Mouse (Mus musculus): ENCODE measurements at regions not wholly inside any gene's neighbourhood (a gene's known extent, or its start where the extent isn't known, plus 50 kb on each side); places are given as distances from the start of the nearest gene placed in this dataset.

DNA sequence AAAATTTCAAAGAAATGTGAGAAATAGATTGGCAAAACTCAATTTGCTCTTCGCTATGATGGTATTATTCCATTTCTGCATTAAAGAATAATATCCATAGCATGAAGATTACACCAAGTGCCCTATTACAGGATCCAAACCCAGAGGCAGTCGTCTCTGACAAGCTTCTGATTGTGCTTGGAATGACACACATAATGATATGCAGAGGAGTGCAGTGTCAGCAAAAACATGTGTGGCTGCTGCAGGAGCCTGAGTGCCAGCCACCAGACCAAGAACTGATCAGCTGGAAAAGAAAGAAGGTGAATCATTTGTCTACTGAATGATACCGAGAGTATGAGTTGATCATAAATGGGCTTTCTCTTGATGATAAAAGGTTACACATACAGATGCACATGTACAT, 137.3 kb downstream of the Il15 start:
- no peak for DNase-seq (ENCODE audit: low spot score)

DNA sequence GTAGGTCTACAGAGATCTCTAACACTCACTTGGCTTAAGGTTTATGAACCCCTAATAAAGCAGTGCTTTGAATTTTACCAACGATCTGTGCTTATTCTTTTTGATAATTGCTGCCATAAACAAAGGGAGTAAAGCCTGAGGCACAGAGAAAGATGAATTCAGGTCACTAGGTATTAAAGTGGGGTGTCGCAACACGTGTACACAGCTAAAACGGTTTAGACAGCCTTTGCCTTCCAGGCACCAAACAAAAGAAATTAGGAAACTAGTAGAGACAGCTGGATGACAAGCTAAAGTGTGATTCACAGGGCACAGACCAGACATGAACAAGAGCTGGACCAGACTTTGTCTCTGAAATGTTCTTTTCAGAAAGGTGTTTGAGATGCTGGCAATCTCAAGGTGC, 140.8 kb downstream of the Il15 start:
- DNase-seq (ENCODE audit: low spot score) = peak; percentile 11

DNA sequence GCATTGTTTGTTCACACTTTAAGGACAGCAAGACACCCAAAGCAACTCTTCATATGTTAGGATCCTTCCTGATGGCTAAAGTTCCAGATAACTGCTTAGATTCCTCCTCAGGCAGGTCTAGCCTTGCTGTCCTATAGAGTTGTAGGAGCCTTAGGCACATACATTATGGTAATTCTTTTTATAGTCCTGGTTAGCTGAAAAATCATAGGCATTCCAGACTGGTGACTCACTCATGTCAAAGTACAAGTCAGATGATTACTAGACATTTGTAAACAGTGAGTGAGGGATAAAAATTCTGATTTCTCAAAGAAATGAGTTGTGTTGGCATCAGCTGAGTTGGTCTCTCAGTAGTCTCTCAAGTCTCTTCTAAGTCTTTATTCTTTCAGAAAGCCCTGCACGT, 142.4 kb downstream of the Il15 start:
- DNase-seq (ENCODE audit: low spot score) = no peak

DNA sequence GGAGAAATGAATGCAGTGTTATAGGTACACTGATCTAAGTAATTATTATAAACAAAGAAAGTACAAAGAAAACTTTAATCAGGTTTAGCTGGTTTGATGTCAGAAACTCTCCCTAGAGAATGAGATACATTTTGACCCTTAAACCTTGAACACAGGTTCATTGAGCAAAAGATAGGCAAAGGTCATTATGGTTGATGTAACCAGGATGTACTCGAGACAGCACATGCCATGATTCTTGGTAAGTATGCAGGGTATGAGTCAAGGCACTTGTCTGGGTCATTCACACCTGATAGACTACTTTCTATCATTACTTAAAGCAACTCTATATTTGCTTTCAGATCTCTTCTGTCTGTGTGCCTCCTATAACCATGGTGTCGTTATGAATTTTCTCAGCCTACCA, 147.2 kb downstream of the Il15 start:
- no peak for DNase-seq (ENCODE audit: low spot score)

DNA sequence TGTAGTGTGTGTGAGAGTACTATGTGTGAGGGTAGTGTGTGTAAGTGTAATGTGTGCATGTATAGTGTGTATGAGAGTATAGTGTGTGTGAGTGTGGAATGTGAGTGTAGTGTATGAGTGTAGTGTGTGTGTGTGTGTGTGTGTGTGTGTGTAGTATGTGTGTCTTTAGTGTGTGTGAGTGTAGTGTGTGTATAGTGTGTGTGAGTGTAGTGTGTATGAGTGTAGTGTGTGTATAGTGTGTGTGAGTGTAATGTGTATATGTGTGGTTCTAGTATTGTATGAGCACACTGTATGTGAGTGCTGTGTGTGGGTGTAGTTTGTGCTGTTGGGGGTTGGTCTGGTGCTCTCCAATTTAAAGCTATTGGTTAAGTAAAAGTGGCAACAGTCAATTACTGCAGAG, 150.6 kb downstream of the Il15 start:
- DNase-seq (ENCODE audit: low spot score) = no peak

DNA sequence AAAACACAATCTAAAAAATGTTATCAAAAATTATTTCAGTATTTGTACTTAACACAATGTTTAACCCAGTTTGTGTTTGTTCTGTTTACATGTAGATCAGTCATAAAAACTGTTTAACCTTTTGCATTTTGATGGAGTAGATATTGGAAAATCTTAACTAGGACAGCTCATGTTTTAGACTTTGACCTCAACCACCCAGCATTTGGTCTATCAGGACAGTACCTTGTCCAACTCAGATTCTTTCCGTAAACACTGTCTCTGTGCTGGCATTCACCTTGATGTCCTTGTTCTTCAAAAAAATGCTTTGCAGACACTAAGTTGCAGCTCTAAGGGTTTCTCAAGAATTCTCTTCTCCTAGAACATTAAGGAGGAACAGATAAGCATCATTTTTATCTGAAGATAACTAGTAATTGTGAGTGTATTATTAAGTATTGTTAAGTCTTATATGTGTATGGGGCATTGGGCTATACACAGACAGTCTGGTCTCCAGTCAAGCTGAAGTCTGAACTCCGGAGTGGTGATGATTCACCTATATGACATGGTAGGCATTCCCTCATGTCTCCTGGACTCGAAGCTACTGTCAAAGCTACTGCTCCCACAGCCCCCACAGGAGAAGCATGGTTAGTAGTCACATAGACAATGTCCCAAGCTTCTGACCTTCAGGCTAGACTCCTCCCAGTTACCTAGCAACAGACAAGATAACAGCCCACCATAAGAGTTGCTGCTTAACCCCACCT, 153.0 kb downstream of the Il15 start:
- DNase-seq (ENCODE audit: low spot score) = no peak

DNA sequence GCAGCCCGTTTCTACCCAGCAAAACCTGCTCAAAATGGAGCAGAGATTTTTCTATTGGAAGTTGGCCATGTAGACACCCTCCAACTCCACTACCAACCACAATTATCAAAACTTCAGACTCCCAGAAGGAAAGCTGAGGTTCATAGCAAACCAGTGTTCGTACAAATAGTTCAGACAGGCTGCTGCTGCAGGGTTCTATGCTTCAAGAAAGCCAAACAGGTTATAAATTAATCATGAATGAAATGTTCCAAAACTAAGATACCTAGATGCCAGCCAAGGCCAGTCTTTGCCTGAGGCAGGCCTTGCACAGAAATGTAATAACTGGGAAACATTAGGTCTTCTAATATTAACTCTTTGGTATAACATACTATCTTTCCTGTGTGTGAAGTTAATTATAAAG, 158.9 kb downstream of the Il15 start:
- no peak for DNase-seq (ENCODE audit: low spot score)

DNA sequence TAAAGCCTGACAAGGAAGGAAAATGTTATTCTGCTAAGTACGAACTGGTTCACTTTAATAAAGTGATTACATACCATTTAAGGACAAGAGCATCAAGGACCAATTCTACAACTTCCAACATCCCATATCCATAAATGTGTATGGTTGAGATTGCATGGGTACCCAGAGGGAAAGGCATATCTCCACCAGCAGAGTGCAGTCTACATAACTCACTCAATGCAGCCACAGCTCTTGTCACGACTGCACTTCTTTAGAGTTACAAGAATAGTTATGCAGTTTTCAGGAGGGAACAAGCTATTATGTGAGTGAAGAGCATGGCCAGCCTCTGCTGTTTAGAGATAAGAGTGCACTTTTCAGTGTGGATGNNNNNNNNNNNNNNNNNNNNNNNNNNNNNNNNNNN, 173.1 kb downstream of the Il15 start:
- DNase-seq (ENCODE audit: low spot score) = no peak

DNA sequence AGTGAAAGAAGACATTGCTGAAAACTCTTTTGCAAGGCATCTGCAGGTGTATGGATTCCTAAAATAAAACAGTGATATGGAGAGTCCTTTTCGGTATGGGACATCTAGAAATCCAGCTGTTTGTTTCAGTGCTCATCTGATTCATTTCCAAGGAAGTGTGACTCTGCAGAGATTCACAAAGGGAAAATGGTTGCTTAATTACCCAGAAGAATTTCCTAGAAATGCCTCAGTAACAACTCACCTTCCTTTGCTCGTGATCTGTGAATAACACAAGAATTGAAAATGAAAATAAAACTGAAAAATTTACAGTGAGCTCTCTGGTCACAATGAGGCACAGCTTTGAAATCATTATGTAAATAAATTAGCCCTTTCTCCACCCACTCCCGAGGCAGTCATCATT, 201.3 kb downstream of the Il15 start:
- no peak for DNase-seq (ENCODE audit: low spot score)

DNA sequence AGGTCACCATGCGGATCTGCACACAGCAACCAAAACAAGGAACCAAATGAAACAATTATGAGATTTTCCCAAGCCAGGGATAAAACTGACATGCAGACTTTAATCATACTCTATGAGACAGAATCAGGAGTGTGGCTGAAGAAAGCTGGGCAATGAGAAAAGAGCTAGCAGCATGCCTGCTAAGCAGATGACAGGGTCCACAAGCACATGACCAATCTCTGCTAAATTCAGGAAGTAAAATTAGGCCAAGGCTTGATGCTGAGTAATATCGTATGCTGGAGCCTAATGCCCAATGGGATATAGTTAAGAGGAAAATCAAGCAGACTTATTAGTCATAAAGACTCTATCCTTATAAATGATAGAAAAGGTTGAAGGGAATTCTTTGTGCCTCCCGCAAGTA, 202.8 kb downstream of the Il15 start:
- DNase-seq (ENCODE audit: low spot score) = no peak

DNA sequence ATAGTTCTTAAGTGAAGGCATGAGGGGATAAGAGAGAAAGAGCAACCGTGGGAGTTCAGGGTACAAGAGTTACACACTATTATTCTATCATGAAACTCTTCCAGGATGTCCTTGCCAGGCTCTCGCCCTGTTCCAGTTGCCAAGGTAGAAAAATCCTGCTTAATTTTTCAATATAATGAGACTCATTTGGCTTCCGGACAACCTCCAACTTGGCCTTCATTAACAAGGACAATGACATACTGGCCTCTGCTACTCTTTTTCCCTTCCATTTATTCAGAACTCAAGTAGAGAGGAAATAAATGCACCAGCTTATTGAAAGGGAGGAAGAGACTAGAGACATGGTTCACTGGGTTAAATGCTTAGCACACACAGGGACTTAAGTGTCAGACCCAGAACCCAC, 206.5 kb downstream of the Il15 start:
- DNase-seq (ENCODE audit: low spot score) = no peak

DNA sequence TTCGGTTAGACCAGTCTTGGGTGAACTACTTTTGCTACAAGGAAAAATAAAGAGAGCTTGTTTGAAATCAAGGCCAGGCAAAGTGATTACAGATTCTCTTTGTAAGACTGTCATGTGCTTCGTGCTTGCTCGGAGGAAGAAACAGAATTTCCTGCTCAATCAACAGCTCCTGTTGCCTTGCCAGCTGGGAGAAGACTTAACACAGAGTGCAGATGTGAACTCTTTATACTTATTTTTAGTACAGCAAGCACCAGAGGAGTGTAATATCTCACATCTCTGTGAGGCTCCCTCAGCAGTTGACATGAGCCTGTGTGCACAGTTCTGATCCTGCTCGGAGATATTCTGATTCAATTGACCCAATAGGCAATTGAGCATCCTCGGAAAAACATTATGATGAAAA, 207.9 kb downstream of the Il15 start:
- no peak for DNase-seq (ENCODE audit: low spot score)

DNA sequence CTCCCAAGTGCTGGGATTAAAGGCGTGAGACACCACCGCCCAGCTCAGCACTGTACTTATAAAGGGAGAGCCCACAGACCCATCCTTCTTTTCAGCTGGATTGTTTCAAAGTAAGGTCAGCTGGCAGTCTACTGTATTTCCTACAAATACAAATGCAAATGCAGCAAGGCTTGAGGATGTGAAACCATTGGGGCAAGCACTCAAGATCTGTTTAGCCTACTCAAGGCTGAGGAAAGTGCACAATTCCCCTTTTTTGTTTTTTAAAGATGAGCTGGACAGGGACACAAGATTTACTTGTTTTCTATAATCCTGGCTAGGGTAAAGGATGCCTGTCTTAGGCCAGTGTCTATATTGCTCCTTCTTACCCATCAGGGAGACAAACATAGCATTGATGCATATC, 212.0 kb downstream of the Il15 start:
- DNase-seq (ENCODE audit: low spot score) = no peak

DNA sequence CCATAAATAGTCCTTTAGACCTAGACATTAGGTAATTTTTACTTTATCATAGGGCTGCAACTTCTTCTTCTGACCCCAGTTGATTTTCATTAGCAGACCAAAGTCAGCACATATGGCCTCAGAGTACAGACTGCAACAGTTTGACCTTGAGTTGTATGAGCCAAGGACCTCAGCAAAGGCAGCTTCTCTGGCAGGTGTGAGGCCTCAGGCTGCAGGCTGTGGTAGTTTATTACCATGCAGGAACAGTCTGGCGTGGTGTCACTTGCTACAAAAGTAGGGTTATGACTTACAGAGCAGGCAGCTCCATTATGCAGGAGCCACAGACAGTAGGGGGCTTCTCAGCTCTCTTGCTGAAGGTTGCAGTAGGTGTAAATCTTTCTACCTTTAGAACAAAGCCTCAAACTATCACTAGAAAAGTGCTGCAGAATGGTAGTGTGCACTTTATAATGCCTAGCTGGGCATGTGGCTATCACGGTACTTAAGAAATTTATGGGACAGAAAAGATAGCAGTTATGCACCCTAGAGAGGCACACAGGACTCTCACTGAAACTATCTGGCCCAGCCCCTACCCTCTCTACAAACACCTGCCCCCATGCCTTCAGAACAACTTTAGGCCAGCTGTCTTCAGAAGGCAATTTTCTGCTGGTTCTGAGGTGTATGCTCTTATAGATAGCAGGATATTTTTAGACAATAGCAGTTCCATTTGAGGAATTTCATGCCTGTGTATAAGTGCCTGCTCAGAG, 215.7 kb downstream of the Il15 start:
- DNase-seq (ENCODE audit: low spot score) = no peak

DNA sequence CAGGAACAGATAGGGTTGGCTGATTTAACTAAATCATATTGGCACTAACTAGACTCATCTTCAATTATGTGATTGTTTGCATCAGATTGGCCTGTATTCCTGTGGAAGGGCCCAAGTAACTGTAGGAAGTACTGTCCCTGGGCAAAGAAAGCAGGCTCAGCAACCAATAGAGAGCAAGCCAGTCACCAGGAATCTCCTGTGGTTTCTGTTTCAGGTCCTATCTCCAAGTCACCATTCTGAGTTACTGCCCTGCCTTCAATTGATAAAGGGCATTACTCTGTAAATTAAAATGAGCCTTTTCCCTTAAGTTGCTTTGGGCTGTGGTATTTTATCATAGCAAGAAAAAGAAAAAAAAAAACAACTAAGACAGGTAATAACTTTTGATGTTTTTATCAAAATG, 219.0 kb downstream of the Il15 start:
- no peak for DNase-seq (ENCODE audit: low spot score)

All from retina, embryonic 14.5 days (tissue).